Comparison of ENCODE assay signal across 8 mouse cellular contexts in the genomic region with DNA sequence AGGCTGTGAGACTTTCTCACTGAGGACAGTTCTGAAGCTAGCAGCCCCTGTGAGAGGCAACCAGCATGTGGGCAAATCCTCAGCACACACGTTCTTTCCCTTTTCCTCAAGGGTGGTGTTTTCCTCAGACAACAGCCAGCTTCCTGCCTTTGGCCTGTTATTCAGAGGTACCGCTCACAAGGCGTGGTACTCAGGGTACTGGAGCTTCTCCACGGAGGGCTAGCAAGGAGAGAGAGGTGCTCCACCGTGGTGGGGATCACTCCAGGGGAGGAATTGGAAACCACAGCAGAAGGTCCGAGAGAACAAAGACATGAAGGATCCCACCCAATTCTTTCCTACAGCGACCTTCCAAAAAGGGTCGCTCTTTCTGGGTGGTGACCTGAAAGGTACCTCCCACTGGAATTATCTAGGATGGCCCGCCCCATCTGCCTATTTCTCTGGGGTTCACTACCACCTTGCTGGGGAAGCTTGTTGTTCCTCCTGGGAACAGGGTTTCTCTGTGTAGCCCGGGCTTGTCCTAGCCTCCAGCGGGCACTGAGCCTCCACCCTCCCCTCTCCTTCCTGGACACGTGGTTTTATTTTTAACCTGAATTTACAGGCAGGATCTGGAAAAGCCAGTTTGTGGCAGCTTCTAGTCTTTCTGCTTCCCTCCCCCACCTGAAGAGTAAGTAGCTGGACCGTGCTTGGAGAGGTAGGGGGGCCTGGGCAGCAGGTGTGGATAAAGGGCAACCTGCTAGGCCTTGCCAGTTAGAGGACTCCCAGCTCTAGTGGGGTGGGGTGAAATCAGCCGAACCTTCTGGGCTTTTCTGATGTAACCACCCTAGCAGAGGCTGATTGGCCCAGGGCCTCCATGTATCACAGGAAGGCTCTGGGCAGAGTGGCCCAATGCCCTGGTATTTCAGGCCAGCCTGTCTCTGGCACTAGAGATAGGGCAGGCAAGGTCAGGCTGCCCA. TPM values are rescaled to one million over a fixed set of nuclear protein-coding genes. Genes with fewer than 3 reads are reported as not detected.
DNase-seq lines count a peak whose midpoint lies in the region; ATAC-seq and TF ChIP-seq lines count a peak whose summit lies in the region.

No protein-coding gene starts in this region.

- 38% methylated on average over 14 of the region's 14 CpGs for WGBS in kidney, postnatal 0 days

- ATAC-seq in kidney, postnatal 0 days (replicated peaks; ENCODE audit: low FRiP score, low read depth) = peak; percentile 90

- no peak overlapping the region for H3K9ac ChIP-seq in kidney, postnatal 0 days (ENCODE audit: low read depth, low read length)

- TF ChIP-seq CTCF in layer of hippocampus, adult 2 months (conservative IDR thresholded peaks at IDR 0.05) = no peak
- no peak for TF ChIP-seq CTCF in kidney, postnatal 0 days (IDR thresholded peaks at IDR 0.05; ENCODE audit: low read depth)

- TF ChIP-seq POLR2A in myocyte (IDR thresholded peaks at IDR 0.05; ENCODE audit: insufficient read length, low read depth) = peak; percentile 50

- DNase-seq in layer of hippocampus, adult 2 months (ENCODE audit: low spot score in 2 of 2) = no peak
- no peak for DNase-seq in layer of hippocampus, postnatal 36 days
- peak; percentile 79 for DNase-seq in cerebellum, postnatal 10 days
- peak; percentile 81 for DNase-seq in heart, adult 9 months (ENCODE audit: low spot score in 2 of 2)
- peak; percentile 74 for DNase-seq in kidney, postnatal 0 days (ENCODE audit: low spot score)
- DNase-seq in layer of hippocampus, adult 11-12 months (ENCODE audit: low spot score) = no peak
- DNase-seq in thymus, postnatal 14 days = no peak

- H3K79me2 ChIP-seq in myocyte (ENCODE audit: control insufficient read depth, insufficient read depth) = no peaks in the 10 kb centered on the region

- H3K27ac ChIP-seq in layer of hippocampus, adult 2 months = peak overlapping the region; percentile 46
- peak overlapping the region; percentile 85 for H3K27ac ChIP-seq in kidney, postnatal 0 days

- H3K9me3 ChIP-seq in kidney, postnatal 0 days (replicated peaks; ENCODE audit: low read length) = no peaks in the 10 kb centered on the region

- no peaks in the 10 kb centered on the region for H3K36me3 ChIP-seq in kidney, postnatal 0 days (ENCODE audit: insufficient read depth, low read length)
- H3K36me3 ChIP-seq in myocyte (ENCODE audit: control insufficient read depth, insufficient read depth) = no peaks in the 10 kb centered on the region

- H3ac ChIP-seq in myocyte (ENCODE audit: control insufficient read depth, insufficient read length) = no peak overlapping the region

- H3K4me2 ChIP-seq in kidney, postnatal 0 days (ENCODE audit: low read length) = no peak overlapping the region
- H3K4me2 ChIP-seq in myocyte (ENCODE audit: low read depth) = peak overlapping the region; percentile 48

- H3K27me3 ChIP-seq in kidney, postnatal 0 days (ENCODE audit: insufficient read depth, low read length) = no peaks in the 10 kb centered on the region
- H3K27me3 ChIP-seq in myocyte (ENCODE audit: control insufficient read depth, insufficient read depth, insufficient read length) = no peaks in the 10 kb centered on the region

- no peak overlapping the region for H3K4me3 ChIP-seq in layer of hippocampus, adult 2 months
- H3K4me3 ChIP-seq in kidney, postnatal 0 days (replicated peaks; ENCODE audit: low read depth, low read length) = no peak overlapping the region
- no peak overlapping the region for H3K4me3 ChIP-seq in myocyte

- H3K4me1 ChIP-seq in kidney, postnatal 0 days (replicated peaks; ENCODE audit: insufficient read depth, low read length) = peaks cover 16% of the 10 kb centered on the region

TF ChIP-seq in myocyte, 11 proteins besides CTCF, POLR2A, EP300 and RAD21:
- TF ChIP-seq MYOG (IDR thresholded peaks at IDR 0.05; ENCODE audit: control insufficient read depth in 1 of 3, insufficient read depth in 1 of 3, insufficient read length in 2 of 3, low read depth in 2 of 3) (no peak), TCF3 (IDR thresholded peaks at IDR 0.05; ENCODE audit: insufficient read length, low read depth) (no peak), MYOD1 (IDR thresholded peaks at IDR 0.05; ENCODE audit: control insufficient read depth in 1 of 3, insufficient read length in 2 of 3, low read depth in 2 of 3) (peak in 1 of 3 experiments; percentile 44), TCF12 (IDR thresholded peaks at IDR 0.05; ENCODE audit: insufficient read depth, poor library complexity, severe bottlenecking) (no peak), CEBPB (IDR thresholded peaks at IDR 0.05; ENCODE audit: insufficient read depth, poor library complexity, severe bottlenecking) (no peak), USF1 (IDR thresholded peaks at IDR 0.05; ENCODE audit: low read depth) (no peak), E2F4 (IDR thresholded peaks at IDR 0.05; ENCODE audit: insufficient read depth) (no peak), MAX (IDR thresholded peaks at IDR 0.05; ENCODE audit: low read depth) (no peak), SRF (IDR thresholded peaks at IDR 0.05; ENCODE audit: control insufficient read depth, insufficient read length, low read depth) (no peak), POLR2AphosphoS2 (IDR thresholded peaks at IDR 0.05; ENCODE audit: insufficient read length, low read depth) (peak; percentile 26), REST (IDR thresholded peaks at IDR 0.05; ENCODE audit: insufficient read depth, insufficient read length) (no peak)
TF ChIP-seq in myocyte: peak in this region for 2.

RNA-seq across cellular contexts. Expression of gene Irf2bpl, which starts 17.1 kb away (rescaled TPM):
- total RNA-seq in layer of hippocampus, adult 2 months (2021) = 10 to 100 TPM; 69.8 to 70.2 TPM
- 10 to 100 TPM; 68.3 to 69.5 TPM for total RNA-seq in layer of hippocampus, postnatal 36 days (2021)
- 52.1 and 57.9 TPM in 2 replicates for polyA plus RNA-seq in kidney, postnatal 0 days (2015; fragmentation: Nextera tagmentation; extraction: Ambion mirVana)
- 59.1 TPM for polyA plus RNA-seq in myocyte (2012; fragmentation: generic; extraction: Trizol)

Comparison
In these comparisons a context has a peak if more than half of its experiments do, and no peak if none do; other contexts are left out.
1. DNase-seq: peak in cerebellum, postnatal 10 days (2 of 2), heart, adult 9 months (2 of 2) and kidney, postnatal 0 days (single experiment); none in layer of hippocampus, adult 2 months (0 of 2), layer of hippocampus, postnatal 36 days (0 of 2), layer of hippocampus, adult 11-12 months (single experiment) and thymus, postnatal 14 days (single experiment).